Mouse (Mus musculus) CH12.LX (cell line): ENCODE results near the gene Prokr1. TPM values are rescaled to one million over a fixed set of nuclear protein-coding genes. Genes with fewer than 3 reads are reported as not detected.

Source experiments
- DNase-seq: peaks from one replicate; pipeline ENCODE4 v3.0.0-alpha.2; 2013; ENCODE audit errors: extremely low read depth
- H3K27ac ChIP-seq: 2 replicates; pipeline ENCODE4 v1.5.1; 2012; ENCODE audit warnings: low read depth, mild to moderate bottlenecking, control low read depth, moderate library complexity; ENCODE audit not compliant: insufficient read depth
- H3K27me3 ChIP-seq: replicated peaks from 2 replicates; pipeline ENCODE3; 2012; ENCODE audit warnings: inconsistent platforms
- H3K36me3 ChIP-seq, 2 experiments: replicated peaks in 1 of 2; 2 replicates each; pipeline versions ENCODE3 to v1.6.1; 2012; ENCODE audit warnings: inconsistent platforms in 1 of 2, low read length in 1 of 2, mild to moderate bottlenecking in 1 of 2, mixed read lengths in 1 of 2, moderate library complexity in 1 of 2; ENCODE audit not compliant: control insufficient read depth in 1 of 2, insufficient read depth in 1 of 2
- H3K4me1 ChIP-seq, 2 experiments: 2 replicates each; pipeline ENCODE4 v1.6.1; 2012; ENCODE audit warnings: inconsistent platforms in 1 of 2, moderate library complexity in 1 of 2; ENCODE audit not compliant: insufficient read depth in 2 of 2, control insufficient read depth in 1 of 2
- H3K4me2 ChIP-seq: 2 replicates; pipeline ENCODE4 v1.6.1; 2012; ENCODE audit warnings: low read depth, mild to moderate bottlenecking, control low read depth; ENCODE audit not compliant: poor library complexity, insufficient read depth, severe bottlenecking
- H3K4me3 ChIP-seq, 3 experiments: fragments of 150-350 bp in 1 of 3; sonication (generic) in 1 of 3; replicated peaks in 1 of 3; 2 replicates each; pipeline versions ENCODE3 to v1.5.1; 2011 to 2012; ENCODE audit warnings: low read depth in 2 of 3, low read length in 2 of 3, mild to moderate bottlenecking in 2 of 3, moderate library complexity in 2 of 3, control low read depth in 1 of 3, improper control_type of control experiment in 1 of 3, inconsistent platforms in 1 of 3, mixed read lengths in 1 of 3; ENCODE audit not compliant: poor library complexity in 1 of 3
- H3K79me2 ChIP-seq: replicated peaks from 2 replicates; pipeline ENCODE4 v1.6.1; 2012; ENCODE audit warnings: mild to moderate bottlenecking, moderate library complexity; ENCODE audit not compliant: control insufficient read depth, poor library complexity, insufficient read depth, severe bottlenecking; ENCODE audit errors: extremely low read depth
- H3K9ac ChIP-seq: 2 replicates; pipeline ENCODE4 v1.6.1; 2012; ENCODE audit warnings: low read depth, mild to moderate bottlenecking, control low read depth, moderate library complexity; ENCODE audit not compliant: insufficient read depth
- H3K9me3 ChIP-seq: replicated peaks from 2 replicates; pipeline ENCODE3; 2012; ENCODE audit warnings: low read length, inconsistent platforms, mixed read lengths
- BHLHE40 ChIP-seq: IDR thresholded peaks from 2 replicates; pipeline ENCODE4 v1.6.1; 2011; ENCODE audit warnings: mild to moderate bottlenecking, low read depth, low read length, improper control_type of control experiment
- ELF1 ChIP-seq: IDR thresholded peaks from 2 replicates; pipeline ENCODE4 v1.6.1; 2014; ENCODE audit warnings: low read depth, mild to moderate bottlenecking, inconsistent platforms, low read length, improper control_type of control experiment
- EP300 ChIP-seq: IDR thresholded peaks from 2 replicates; pipeline ENCODE4 v1.6.1; 2011; ENCODE audit warnings: low read length, improper control_type of control experiment
- HCFC1 ChIP-seq: IDR thresholded peaks from 2 replicates; pipeline ENCODE4 v1.6.1; 2012; ENCODE audit warnings: low read depth, mild to moderate bottlenecking, inconsistent platforms, low read length, improper control_type of control experiment
- IRF4 ChIP-seq: IDR thresholded peaks from 2 replicates; pipeline ENCODE4 v1.6.1; 2014; ENCODE audit warnings: low read depth, mild to moderate bottlenecking, inconsistent platforms, low read length, improper control_type of control experiment
- JUN ChIP-seq: IDR thresholded peaks from 2 replicates; pipeline ENCODE4 v1.6.1; 2011; ENCODE audit warnings: low read depth, mild to moderate bottlenecking, low read length, improper control_type of control experiment, moderate library complexity; ENCODE audit not compliant: insufficient read depth
- JUND ChIP-seq: conservative IDR thresholded peaks from 2 replicates; pipeline ENCODE4 v1.6.1; 2011; ENCODE audit warnings: low read depth, low read length, improper control_type of control experiment
- KAT2A ChIP-seq: IDR thresholded peaks from 2 replicates; pipeline ENCODE4 v1.6.1; 2012; ENCODE audit warnings: low read length, improper control_type of control experiment, inconsistent platforms; ENCODE audit not compliant: insufficient replicate concordance
- MAX ChIP-seq: IDR thresholded peaks from 2 replicates; pipeline ENCODE4 v1.6.1; 2011; ENCODE audit warnings: low read length, improper control_type of control experiment
- MEF2A ChIP-seq: IDR thresholded peaks from 2 replicates; pipeline ENCODE4 v1.6.1; 2014; ENCODE audit warnings: low read depth, mild to moderate bottlenecking, inconsistent platforms, low read length, improper control_type of control experiment, borderline replicate concordance
- MYC ChIP-seq: IDR thresholded peaks from 2 replicates; pipeline ENCODE4 v1.6.1; 2011; ENCODE audit warnings: low read depth, mild to moderate bottlenecking, improper control_type of control experiment, low read length
- NELFE ChIP-seq: IDR thresholded peaks from 2 replicates; pipeline ENCODE4 v1.6.1; 2011; ENCODE audit warnings: low read depth, low read length, improper control_type of control experiment
- SIN3A ChIP-seq: IDR thresholded peaks from 2 replicates; pipeline ENCODE4 v1.6.1; 2012; ENCODE audit warnings: low read length, improper control_type of control experiment, inconsistent platforms
- SMC3 ChIP-seq: IDR thresholded peaks from 2 replicates; pipeline ENCODE4 v1.6.1; 2011; ENCODE audit warnings: low read depth, low read length, improper control_type of control experiment
- TBP ChIP-seq: conservative IDR thresholded peaks from 2 replicates; pipeline ENCODE4 v1.6.1; 2011; ENCODE audit warnings: low read depth, low read length, improper control_type of control experiment
- USF1 ChIP-seq: IDR thresholded peaks from 2 replicates; pipeline ENCODE4 v1.6.1; 2014; ENCODE audit warnings: low read depth, mild to moderate bottlenecking, inconsistent platforms, low read length, improper control_type of control experiment
- USF2 ChIP-seq: conservative IDR thresholded peaks from 2 replicates; pipeline ENCODE4 v1.6.1; 2011; ENCODE audit warnings: low read depth, low read length, improper control_type of control experiment
- ZC3H11A ChIP-seq: IDR thresholded peaks from 2 replicates; pipeline ENCODE4 v1.6.1; 2012; ENCODE audit warnings: low read depth, mild to moderate bottlenecking, inconsistent platforms, low read length, improper control_type of control experiment
- ZMIZ1 ChIP-seq: IDR thresholded peaks from 2 replicates; pipeline ENCODE4 v1.6.1; 2012; ENCODE audit warnings: low read depth, mild to moderate bottlenecking, inconsistent platforms, low read length, improper control_type of control experiment
- ZNF384 ChIP-seq: IDR thresholded peaks from 2 replicates; pipeline ENCODE4 v1.6.1; 2012; ENCODE audit warnings: low read depth, low read length, improper control_type of control experiment, inconsistent platforms
- dilution Hi-C: fragments of 300-500 bp; cut with MboI; formaldehyde crosslinking; loops from 2 replicates; pipeline ENCODE4 v1.14.3; 2020; ENCODE audit warnings: low sequenced_read_pairs; ENCODE audit not compliant: extremely low pct_unique_long_range_greater_than_20kb, extremely low pct_ligation_motif_present
- in situ Hi-C: fragments of 300-500 bp; cut with MboI; formaldehyde crosslinking; loops from 3 replicates; pipeline ENCODE4 v1.14.3; 2019; ENCODE audit warnings: low sequenced_read_pairs, low pct_ligation_motif_present, low pct_unique_long_range_greater_than_20kb, mixed read lengths
- polyA plus RNA-seq: library from polyadenylated mRNA; unstranded; fragments of >175 nt; gene quantifications from 2 replicates; pipeline ENCODE4 v1.2.1, GENCODE M21; 2012; ENCODE audit warnings: low read depth; ENCODE audit not compliant: insufficient read length
- total RNA-seq, 2 experiments: library from RNA; depleted of rRNA; stranded (reverse); fragments of 300-350 nt in 1 of 2; fragments of >200 nt in 1 of 2; gene quantifications; 2 replicates each; pipeline ENCODE4 v1.2.3; 2012 to 2014

Prokr1 gene
- total and polyA plus RNA-seq, 3 experiments, result 0.08 TPM; not detected in 2

DNA sequence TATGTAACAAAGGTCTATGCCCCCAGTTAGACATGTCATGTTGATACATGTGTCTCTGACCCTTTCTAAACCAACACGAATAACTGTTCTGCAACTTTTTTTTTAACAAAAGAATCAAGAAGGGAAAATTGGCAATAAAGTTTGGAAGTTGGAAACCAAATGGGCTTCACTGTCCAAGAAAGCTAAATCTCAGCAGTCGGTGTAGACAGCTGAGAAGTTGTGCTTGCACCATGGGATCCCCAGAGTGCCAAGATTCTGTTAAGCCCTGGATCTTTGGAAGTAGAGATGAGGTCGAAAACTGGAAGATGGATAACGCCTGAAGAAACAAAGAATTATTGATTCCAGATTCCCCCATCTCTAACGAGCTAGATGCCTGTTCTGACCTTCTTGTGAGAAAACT, 25.4 kb downstream of the Prokr1 start:
- Histone ChIP-seq H3K79me2 (no peaks in the 10 kb centered on the region), H3K9ac (no peak overlapping the region), H3K4me3 (no peak overlapping the region), H3K36me3 (no peaks in the 10 kb centered on the region), H3K27me3 (no peaks in the 10 kb centered on the region), H3K9me3 (no peaks in the 10 kb centered on the region), H3K4me1 (no peaks in the 10 kb centered on the region), H3K27ac (no peak overlapping the region), H3K4me2 (no peak overlapping the region)
- TF ChIP-seq EP300 (no peak), IRF4 (no peak), HCFC1 (no peak), USF1 (no peak), MEF2A (no peak), ZNF384 (no peak), ELF1 (no peak), MAX (no peak), JUN (no peak), JUND (no peak), ZC3H11A (no peak), KAT2A (no peak), BHLHE40 (no peak), NELFE (no peak), MYC (no peak), TBP (no peak), ZMIZ1 (no peak), USF2 (no peak), SIN3A (no peak)
- DNase-seq, result no peak
- dilution Hi-C loops, result no loop called here
- in situ Hi-C loops, result loop anchor here (25.0 kb wide), 1 partner anchor 403 kb away; no protein-coding TSS in a partner anchor

DNA sequence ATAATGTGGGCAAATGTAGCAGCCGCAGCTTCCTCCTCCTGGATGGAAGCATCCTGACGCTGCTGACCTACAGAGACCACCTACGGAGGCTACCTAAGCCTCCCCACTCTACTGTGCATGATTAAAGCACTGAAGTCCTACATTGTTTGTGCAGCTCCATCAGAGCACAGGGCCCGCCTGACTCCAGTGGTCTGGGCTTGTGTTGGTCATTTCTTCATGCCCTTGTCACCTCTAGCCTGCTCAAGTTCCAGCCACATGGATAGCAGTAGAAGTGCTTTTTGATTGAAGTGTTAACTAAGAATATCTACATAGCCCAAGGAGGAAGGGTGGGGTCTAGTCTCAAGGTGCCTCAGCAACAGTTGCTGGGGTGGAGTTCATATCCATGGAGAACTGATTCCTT, 26.2 kb downstream of the Prokr1 start:
- in situ Hi-C loops, result loop anchor here (25.0 kb wide), 1 partner anchor 402 kb away; no protein-coding TSS in a partner anchor
- Histone ChIP-seq H3K36me3 (no peaks in the 10 kb centered on the region), H3K9ac (no peak overlapping the region), H3K4me2 (no peak overlapping the region), H3K4me1 (no peaks in the 10 kb centered on the region), H3K27me3 (no peaks in the 10 kb centered on the region), H3K27ac (no peak overlapping the region), H3K9me3 (no peaks in the 10 kb centered on the region), H3K79me2 (no peaks in the 10 kb centered on the region), H3K4me3 (no peak overlapping the region)
- dilution Hi-C loops, result no loop called here
- DNase-seq, result no peak
- TF ChIP-seq SMC3, result no peak
- no peak for TF ChIP-seq ZNF384
- TF ChIP-seq JUN, result no peak
